Mouse (Mus musculus) CD4-positive, CD25-positive, alpha-beta regulatory T cell, adult 2 months (primary cell): ENCODE data around the gene Plekhh3.
"Not testable (repeated sequence)": the region's sequence is repeated elsewhere in the genome, so short reads cannot be mapped to it uniquely, and the experiment has no call there.

Experiments
- DNase-seq: peaks from one replicate; pipeline ENCODE4 v3.0.0-alpha.2; 2012; ENCODE audit warnings: low read depth, low spot score

The Plekhh3 gene

DNA sequence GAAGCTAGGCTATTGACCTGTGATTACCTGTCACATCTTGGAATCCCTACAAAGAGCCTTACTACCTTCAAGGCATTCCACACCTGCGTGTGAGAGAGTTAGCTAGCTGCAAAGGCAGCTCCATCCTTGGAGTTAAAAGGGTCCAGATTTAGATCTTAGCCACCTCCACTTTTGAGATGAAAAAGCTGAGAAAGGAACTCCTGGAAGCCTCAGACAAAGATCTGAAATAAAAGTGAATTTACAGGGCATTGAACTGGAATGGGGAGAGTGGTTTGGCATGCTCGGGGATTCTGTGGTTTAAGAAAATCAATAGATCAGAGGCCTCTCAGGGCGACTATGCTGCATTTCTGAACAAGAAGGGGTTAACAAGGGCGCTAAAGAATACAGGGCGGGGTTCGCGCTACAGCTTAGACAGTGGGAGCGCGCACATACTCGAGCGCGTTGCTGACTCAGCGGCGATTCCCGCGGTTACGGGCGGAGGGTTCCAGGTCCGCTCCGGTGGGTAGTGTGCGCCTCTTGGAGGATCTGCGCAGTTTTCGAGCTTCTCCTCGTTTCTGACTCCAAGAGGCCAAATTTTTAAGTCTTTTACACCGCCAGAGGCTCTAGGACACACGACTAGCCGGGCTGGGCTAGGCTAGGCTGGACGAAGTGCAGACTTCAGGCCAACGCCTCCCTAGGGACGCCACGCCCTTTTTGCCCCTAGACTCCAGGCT, 726 bp upstream of the Plekhh3 start:
- DNase-seq, result peak; percentile 50

- no peak for DNase-seq
Observed at GRCm38 (mm10) chr11:101170354-101170810, 769 bp downstream of the Plekhh3 start, which contains the start of gene Cntnap1. Gene Cntnap1, plus strand, starts transcription at chr11:101170523.

DNA sequence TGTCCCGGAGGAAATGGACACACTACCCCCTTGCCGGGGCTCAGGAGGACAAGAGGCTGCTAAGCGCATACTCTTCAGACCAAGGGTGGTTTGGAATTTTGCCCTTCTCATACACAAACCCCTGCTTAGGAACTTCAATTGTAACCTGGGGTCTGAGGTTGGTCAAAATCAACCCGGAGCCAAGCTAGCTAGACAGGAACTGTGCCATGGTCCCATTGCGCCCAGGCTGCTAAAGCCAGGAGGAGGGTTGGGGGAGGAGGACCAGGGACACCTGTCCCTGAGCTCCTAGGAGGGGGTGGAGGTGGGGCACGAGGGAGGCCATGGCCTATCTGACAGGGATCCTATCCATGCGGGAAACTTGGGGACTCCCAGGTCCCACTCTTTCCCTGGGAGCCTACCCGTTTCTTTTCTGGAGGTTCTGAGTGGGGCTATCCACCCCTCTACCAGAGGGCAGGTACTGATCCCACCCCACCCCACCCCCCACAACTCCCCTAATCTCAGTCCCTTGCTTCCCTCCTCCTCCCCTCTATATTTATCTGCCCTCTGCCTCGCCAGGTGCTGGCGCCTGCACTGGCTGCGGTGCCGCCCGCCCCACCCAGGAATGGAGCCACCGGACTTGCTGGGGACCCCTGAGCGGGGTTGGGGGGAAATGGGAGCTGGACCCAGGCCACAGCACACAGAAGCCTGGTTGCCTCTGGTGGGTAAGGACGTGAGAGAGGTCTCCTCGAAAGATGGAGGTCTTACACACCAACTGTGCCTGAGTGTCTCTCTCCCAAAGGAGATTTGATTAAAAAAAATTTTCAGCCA, 1.6 kb downstream of the Plekhh3 start:
- DNase-seq, result no peak

- DNase-seq, result no peak
Observed at GRCm38 (mm10) chr11:101168301-101168980, 2.7 kb downstream of the Plekhh3 start.

- no peak for DNase-seq
Observed at GRCm38 (mm10) chr11:101167963-101168300, 3.2 kb downstream of the Plekhh3 start.

DNA sequence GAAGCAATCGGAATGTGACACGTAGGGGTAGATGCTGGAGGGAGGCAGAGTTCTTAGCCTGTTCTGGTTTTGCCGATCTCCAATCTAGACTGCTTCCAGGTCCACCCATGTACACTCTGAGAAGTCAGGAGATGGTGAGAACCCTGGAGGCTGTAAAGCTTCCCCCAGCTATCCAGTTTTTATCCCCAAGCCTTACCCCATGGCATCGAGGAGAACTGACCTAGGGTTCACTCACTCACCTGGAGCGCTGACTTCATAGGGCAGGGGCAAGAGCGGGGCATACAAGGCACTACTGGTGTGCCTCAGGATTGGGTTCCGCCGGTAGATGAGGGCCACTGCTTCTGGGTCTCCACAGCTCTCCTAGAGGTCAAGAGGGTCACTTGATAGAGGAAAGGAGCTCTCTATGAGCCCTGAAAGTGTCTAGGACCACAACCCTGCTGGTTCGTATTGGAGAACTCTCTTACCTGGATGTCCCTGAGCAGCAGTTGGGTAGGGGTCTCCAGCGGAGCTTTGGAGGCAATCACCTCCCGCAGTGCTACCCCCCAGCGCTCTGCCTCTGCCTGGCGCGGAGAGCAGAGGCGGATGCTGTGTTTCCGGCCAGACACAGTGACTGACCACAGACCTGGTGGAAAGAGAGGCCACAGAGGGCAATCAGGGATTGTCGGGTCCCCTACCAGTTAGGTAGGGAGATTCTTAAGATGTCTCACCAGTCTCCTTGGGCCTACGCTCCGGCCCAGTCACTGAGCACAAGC, 3.8 kb downstream of the Plekhh3 start:
- no peak for DNase-seq

DNA sequence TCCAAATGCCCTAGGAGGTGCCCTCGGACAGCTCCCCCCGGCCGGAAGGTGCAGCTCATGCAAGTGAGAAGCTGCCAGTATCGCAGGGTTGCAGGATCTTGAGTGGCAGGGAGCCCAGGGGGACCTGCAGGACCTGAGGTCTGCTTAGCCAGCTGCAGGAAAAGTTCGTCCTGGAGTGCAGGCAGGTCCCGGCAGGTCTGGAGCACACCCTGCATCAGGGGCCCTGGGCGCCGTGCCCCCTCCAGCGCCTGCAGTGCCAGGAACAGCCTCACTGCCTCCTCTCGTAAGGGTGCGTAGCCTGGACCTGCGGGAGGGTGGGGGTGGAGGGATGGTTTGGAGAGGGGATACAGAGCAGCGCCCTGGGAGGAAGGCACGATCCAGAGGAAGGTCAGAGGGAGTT, 4.8 kb downstream of the Plekhh3 start:
- DNase-seq, result no peak

GRCm38 (mm10) chr11:101164677-101165580, 6.2 kb downstream of the Plekhh3 start:
- peak; percentile 40 for DNase-seq

DNA sequence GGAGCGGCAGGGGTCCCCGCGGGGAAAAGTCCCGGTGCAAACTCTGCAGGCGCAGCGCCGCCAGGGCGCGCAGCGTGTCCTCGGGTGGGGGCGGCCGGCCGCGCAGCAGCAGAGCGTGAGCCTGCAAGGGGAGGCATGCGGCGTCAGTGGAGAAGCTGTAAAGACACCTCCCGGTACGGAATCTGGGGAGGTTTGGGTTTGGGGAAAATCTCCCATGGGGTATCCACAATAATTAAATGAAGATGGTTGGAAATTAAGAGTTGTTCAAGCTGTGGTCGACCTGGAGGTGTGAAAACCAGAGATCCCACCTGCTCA, 6.8 kb downstream of the Plekhh3 start:
- DNase-seq, result peak; percentile 46

DNA sequence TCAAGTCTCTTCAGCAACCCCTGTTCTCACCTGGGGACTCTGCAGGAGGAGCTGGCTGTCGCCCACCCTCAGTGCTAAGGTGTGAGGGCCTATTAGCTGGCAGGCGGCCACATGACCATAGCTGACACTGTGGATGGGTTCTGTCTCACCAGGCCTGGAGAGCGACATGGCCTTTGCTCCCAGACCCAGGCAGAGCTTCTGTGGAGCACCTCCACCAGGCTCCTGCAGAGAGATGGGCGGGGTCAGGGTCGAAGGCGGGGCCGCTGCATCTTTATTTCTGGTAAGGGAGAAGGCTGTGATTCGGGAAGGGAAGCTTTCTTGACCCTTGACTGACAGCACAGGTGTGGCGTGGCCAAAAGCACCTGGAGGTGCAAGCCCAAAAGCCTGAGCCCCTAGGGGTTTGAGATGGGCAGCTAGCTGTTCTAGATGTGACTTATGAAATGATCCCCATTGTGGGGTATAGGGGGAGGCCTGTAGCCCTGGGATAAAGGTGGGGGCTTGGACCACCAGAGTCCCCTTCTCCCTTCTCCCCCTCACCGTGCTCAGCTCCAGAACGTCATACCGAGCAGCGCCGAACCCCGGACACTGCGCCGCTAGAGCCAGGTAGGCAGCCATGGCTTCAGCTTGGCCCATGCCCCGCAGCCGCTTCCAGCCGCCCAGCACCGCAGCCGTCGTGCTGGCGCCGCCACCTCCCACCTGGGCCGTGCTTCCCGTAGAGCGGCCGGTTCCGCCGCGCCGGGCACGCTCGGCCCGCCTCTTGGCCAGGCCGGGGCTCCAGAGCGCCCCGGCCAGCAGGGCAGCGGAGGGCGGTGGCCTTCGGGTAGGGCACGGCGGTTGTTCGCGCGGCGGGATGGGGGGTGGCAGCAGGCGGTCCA, 7.4 kb downstream of the Plekhh3 start:
- DNase-seq, result no peak

GRCm38 (mm10) chr11:101162772-101163171, 8.4 kb downstream of the Plekhh3 start:
- DNase-seq, result no peak

- no peak for DNase-seq
Observed at GRCm38 (mm10) chr11:101162301-101162700, 8.8 kb downstream of the Plekhh3 start.

- no peak for DNase-seq
Observed at GRCm38 (mm10) chr11:101161551-101161950, 9.6 kb downstream of the Plekhh3 start.

DNA sequence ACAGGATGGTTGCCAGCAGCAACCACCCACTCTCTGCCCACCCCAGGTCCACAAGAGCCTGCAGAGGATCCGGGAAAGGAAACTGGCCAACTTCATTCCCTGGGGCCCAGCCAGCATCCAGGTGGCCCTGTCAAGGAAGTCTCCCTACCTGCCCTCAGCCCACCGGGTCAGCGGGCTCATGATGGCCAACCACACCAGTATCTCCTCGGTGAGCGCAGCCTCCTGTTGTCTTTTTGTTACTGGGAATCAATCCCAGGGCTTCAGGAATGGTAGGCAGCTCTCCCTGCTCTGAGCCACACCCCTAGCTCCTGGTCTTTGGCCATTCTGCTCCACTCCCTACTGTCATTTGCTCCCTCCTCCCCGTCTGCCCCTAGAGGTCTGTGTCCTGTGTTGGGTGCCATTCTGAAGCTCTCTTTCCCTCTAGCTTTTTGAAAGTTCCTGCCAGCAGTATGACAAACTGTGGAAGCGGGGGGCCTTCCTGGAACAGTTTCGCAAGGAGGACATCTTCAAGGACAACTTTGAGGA, 10.1 kb downstream of the Plekhh3 start:
- DNase-seq, result not testable (repeated sequence)

DNA sequence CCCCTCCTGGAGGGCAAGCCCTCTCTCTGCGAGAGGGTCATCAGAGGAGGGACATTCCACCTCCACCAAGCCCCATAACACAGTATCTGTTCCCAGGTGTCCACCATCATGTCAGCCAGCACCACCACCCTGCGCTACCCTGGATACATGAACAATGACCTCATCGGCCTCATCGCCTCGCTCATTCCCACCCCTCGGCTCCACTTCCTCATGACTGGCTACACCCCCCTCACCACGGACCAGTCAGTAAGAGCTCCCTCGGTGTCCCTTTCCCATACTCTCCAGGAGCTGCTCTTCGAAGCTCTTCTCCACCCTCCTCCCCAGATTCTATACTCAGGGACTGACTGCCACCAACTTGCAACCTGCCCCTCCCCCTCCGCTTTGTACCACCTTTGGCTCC, 11.0 kb downstream of the Plekhh3 start:
- not testable (repeated sequence) for DNase-seq

DNA sequence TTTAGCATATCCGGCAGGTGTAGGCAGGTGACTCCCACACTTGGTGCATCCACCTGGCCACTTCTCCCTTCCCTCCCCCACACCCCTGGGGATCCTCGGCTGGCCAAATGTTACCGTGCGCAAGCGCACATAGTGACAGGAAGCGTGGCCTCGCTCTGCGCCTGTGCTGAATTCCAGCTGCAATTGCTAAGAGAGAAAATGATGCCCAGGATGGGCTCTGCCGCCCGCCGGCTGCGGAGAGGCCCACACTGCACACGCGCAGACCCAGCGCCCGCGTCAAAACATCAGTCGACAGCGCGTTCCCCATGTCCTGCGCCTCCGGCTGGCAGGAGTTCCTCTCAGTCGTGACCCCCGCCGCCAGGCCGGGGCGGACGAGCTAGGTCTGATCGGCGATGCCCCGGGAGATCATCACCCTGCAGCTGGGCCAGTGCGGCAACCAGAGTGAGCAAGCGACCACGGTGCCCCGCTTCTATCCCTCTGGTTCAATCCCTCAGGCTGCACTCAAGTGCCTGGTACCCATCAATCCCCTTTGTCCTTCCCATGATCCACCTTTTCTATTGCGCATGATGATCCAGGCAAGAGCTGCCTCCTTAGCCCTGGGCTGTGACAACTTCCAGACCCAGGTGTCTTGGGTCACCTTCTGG, 15.3 kb downstream of the Plekhh3 start, which contains the start of gene Tubg2:
Gene Tubg2 (plus strand): TSS at position 180 of the 644 bp plus-strand sequence.
- peak; percentile 72 for DNase-seq

DNA sequence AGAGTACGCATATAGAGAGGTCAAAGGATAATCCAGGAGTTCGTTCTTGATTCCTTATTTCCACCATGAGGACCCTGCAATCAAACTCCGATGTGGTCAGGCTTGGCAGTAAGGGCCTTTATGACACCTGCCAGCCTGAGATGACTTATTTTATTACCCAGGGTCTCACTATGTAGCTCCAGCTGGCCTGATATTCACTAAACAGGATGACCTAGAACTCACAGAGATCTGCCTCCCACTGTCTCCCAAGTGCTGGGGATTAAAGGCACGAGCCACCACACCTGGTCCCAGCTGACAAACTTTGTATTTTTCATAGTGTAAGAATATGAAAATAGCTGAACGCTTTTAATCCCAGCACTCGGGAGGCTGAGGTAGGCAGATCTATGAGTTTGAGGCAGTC, 16.0 kb downstream of the Plekhh3 start:
- no peak for DNase-seq

DNA sequence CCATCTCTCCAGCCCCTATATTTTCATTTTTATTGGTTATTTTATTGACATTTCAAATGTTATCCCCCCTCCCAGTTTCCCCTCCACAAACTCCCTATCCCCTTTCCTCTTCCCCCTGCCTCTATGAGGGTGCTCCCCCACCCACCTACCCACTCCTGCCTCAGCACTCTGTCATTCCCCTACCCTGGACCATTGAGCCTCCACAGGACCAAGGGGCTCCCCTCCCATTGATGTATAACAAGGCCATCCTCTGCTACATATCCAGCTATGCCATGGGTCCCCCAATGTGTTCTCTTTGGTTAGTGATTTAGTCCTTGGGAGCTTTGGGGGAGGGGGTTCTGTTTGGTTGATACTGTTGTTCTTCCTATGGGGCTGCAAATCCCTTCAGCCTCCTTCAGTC, 16.5 kb downstream of the Plekhh3 start:
- DNase-seq, result no peak

DNA sequence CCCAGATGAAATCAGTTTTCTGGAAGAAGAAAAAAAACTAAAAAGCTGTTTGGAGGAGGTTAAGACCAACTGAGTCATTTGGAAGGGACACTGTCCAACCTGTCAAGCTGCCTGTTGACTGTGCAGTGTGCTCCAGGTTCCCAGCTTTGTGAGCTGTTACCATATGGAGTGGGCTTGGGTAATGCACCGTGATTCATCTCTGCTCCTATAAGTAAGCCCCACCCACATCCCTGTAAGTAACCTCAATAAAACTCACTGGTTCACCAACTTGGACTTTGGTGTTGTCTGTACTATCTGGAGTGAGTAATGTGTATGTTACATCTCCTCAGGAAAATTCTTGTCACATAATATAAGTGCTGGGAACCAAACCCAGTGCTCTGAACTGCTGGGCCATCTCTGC, 18.3 kb downstream of the Plekhh3 start:
- DNase-seq, result no peak
